In genomic region chr11:69911701-69912100, GRCm38 (mm10) we compare ENCODE assay signal across 20 mouse cellular contexts. TPM values are rescaled to one million over a fixed set of nuclear protein-coding genes. Genes with fewer than 3 reads are reported as not detected.
DNase-seq lines count a peak whose midpoint lies in the region; ATAC-seq and TF ChIP-seq lines count a peak whose summit lies in the region.
"Had no signal": no experiment of that assay in that cellular context is flagged by ENCODE, and none has a peak within 500 bp of the region (broad histone marks: within the 10 kb centered on the region; RNA-seq: fewer than 3 reads in every experiment).

No protein-coding gene starts in this region.

- no peak for DNase-seq in forebrain, embryonic 10.5 days (ENCODE audit: extremely low spot score, low spot score)
- DNase-seq in adrenal gland, adult (ENCODE audit: inconsistent age in 2 of 2, low spot score in 1 of 2): no peak
- DNase-seq: adrenal gland, adult 2 months; adrenal gland, postnatal 25 days; cerebellum, adult 18-20 months; cerebellum, postnatal 14 days; embryo, embryonic 11 days; gastrocnemius, adult 2 months; gastrocnemius, postnatal 25 days; heart, postnatal 10 days had no signal

- ATAC-seq in forebrain, embryonic 16.5 days: no peak
- no peak for ATAC-seq in intestine, postnatal 0 days
- no peak for ATAC-seq in intestine, embryonic 15.5 days
- ATAC-seq in neural tube, embryonic 12.5 days (ENCODE audit: low FRiP score, low read depth): no peak
- ATAC-seq in neural tube, embryonic 15.5 days (ENCODE audit: low FRiP score): no peak
- ATAC-seq: activated CD4-positive, CD25-positive, alpha-beta regulatory T cell, adult 4 months; forebrain, embryonic 13.5 days; hindbrain, embryonic 16.5 days; inflammation-experienced regulatory T-cells, adult 6 months had no signal

- peak overlapping the region; percentile 1; the same call in 1 of the 2 replicates for H3K4me3 ChIP-seq in forebrain, embryonic 10.5 days
- no peak overlapping the region for H3K4me3 ChIP-seq in forebrain, embryonic 16.5 days (replicated peaks; ENCODE audit: low read length)
- H3K4me3 ChIP-seq in intestine, postnatal 0 days (ENCODE audit: low read depth, low read length): no peak overlapping the region
- H3K4me3 ChIP-seq in intestine, embryonic 15.5 days (replicated peaks): no peak overlapping the region
- 0 out of 2 replicates have a peak overlapping the region, but pooled peaks have one; percentile 3 for H3K4me3 ChIP-seq in neural tube, embryonic 12.5 days
- H3K4me3 ChIP-seq in neural tube, embryonic 15.5 days (replicated peaks): no peak overlapping the region
- H3K4me3 ChIP-seq: forebrain, embryonic 13.5 days; gastrocnemius, adult 2 months had no signal

- no peaks in the 10 kb centered on the region for H3K9me3 ChIP-seq in forebrain, embryonic 10.5 days
- no peaks in the 10 kb centered on the region for H3K9me3 ChIP-seq in forebrain, embryonic 16.5 days (ENCODE audit: control insufficient read depth, low read length)
- no peaks in the 10 kb centered on the region for H3K9me3 ChIP-seq in intestine, postnatal 0 days (ENCODE audit: control insufficient read depth)
- no peaks in the 10 kb centered on the region for H3K9me3 ChIP-seq in intestine, embryonic 15.5 days
- no peaks in the 10 kb centered on the region for H3K9me3 ChIP-seq in neural tube, embryonic 12.5 days
- no peaks in the 10 kb centered on the region for H3K9me3 ChIP-seq in neural tube, embryonic 15.5 days (replicated peaks)
- H3K9me3 ChIP-seq: embryonic facial prominence, embryonic 13.5 days; forebrain, embryonic 13.5 days had no signal

- H3K4me1 ChIP-seq in forebrain, embryonic 10.5 days: peaks cover 40% of the 10 kb centered on the region
- peaks cover 21% of the 10 kb centered on the region for H3K4me1 ChIP-seq in forebrain, embryonic 16.5 days (replicated peaks; ENCODE audit: control insufficient read depth, insufficient read depth, low read length)
- H3K4me1 ChIP-seq in intestine, postnatal 0 days (replicated peaks; ENCODE audit: control insufficient read depth, insufficient read depth, low read length): no peaks in the 10 kb centered on the region
- H3K4me1 ChIP-seq in intestine, embryonic 15.5 days (replicated peaks): peaks cover 27% of the 10 kb centered on the region
- peaks cover 30% of the 10 kb centered on the region for H3K4me1 ChIP-seq in neural tube, embryonic 12.5 days
- H3K4me1 ChIP-seq in neural tube, embryonic 15.5 days: peaks cover 34% of the 10 kb centered on the region

- TF ChIP-seq CTCF in intestine, postnatal 0 days (IDR thresholded peaks at IDR 0.05; ENCODE audit: low read depth): no peak

- no peaks in the 10 kb centered on the region for H3K27me3 ChIP-seq in forebrain, embryonic 10.5 days (ENCODE audit: poor library complexity, severe bottlenecking)
- no peaks in the 10 kb centered on the region for H3K27me3 ChIP-seq in forebrain, embryonic 16.5 days (replicated peaks; ENCODE audit: control insufficient read depth, insufficient read depth, low read length)
- H3K27me3 ChIP-seq in intestine, postnatal 0 days (replicated peaks; ENCODE audit: control insufficient read depth, insufficient read depth, low read length): no peaks in the 10 kb centered on the region
- no peaks in the 10 kb centered on the region for H3K27me3 ChIP-seq in intestine, embryonic 15.5 days (replicated peaks)
- H3K27me3 ChIP-seq in neural tube, embryonic 12.5 days (replicated peaks): no peaks in the 10 kb centered on the region
- no peaks in the 10 kb centered on the region for H3K27me3 ChIP-seq in neural tube, embryonic 15.5 days (replicated peaks)
- H3K27me3 ChIP-seq: embryonic facial prominence, embryonic 13.5 days; forebrain, embryonic 13.5 days had no signal

- WGBS in forebrain, embryonic 10.5 days: 86% methylated on average over 6 of the region's 6 CpGs
- 93% methylated on average over 6 of the region's 6 CpGs for WGBS in forebrain, embryonic 16.5 days
- 95% methylated on average over 5 of the region's 6 CpGs for whole genome bisulfite sequencing in intestine, postnatal 0 days
- WGBS in intestine, embryonic 15.5 days: 89% methylated on average over 6 of the region's 6 CpGs
- 93% methylated on average over 6 of the region's 6 CpGs for WGBS in neural tube, embryonic 12.5 days
- 91% methylated on average over 6 of the region's 6 CpGs for WGBS in neural tube, embryonic 15.5 days

- H3K27ac ChIP-seq in forebrain, embryonic 10.5 days: no peak overlapping the region
- H3K27ac ChIP-seq in forebrain, embryonic 16.5 days (ENCODE audit: low read length): no peak overlapping the region
- peak overlapping the region; percentile 70 for H3K27ac ChIP-seq in intestine, postnatal 0 days (ENCODE audit: low read depth, low read length)
- no peak overlapping the region for H3K27ac ChIP-seq in intestine, embryonic 15.5 days
- H3K27ac ChIP-seq in neural tube, embryonic 12.5 days: no peak overlapping the region
- no peak overlapping the region for H3K27ac ChIP-seq in neural tube, embryonic 15.5 days (replicated peaks)
- H3K27ac ChIP-seq: embryonic facial prominence, embryonic 13.5 days; forebrain, embryonic 13.5 days; gastrocnemius, adult 2 months had no signal

- H3K4me2 ChIP-seq in forebrain, embryonic 16.5 days (ENCODE audit: low read length): no peak overlapping the region
- H3K4me2 ChIP-seq in intestine, postnatal 0 days (replicated peaks; ENCODE audit: low read depth): peak overlapping the region; percentile 45
- H3K4me2 ChIP-seq in intestine, embryonic 15.5 days (replicated peaks): no peak overlapping the region
- no peak overlapping the region for H3K4me2 ChIP-seq in neural tube, embryonic 12.5 days (replicated peaks)
- no peak overlapping the region for H3K4me2 ChIP-seq in neural tube, embryonic 15.5 days
- H3K4me2 ChIP-seq: embryonic facial prominence, embryonic 13.5 days; forebrain, embryonic 13.5 days had no signal

- H3K9ac ChIP-seq in forebrain, embryonic 16.5 days (replicated peaks; ENCODE audit: low read depth, low read length): no peak overlapping the region
- no peak overlapping the region for H3K9ac ChIP-seq in intestine, postnatal 0 days (ENCODE audit: low read depth, low read length)
- H3K9ac ChIP-seq in intestine, embryonic 15.5 days: no peak overlapping the region
- no peak overlapping the region for H3K9ac ChIP-seq in neural tube, embryonic 12.5 days
- H3K9ac ChIP-seq in neural tube, embryonic 15.5 days (replicated peaks): no peak overlapping the region
- H3K9ac ChIP-seq: embryonic facial prominence, embryonic 13.5 days; forebrain, embryonic 13.5 days had no signal

- peaks cover 94% of the 10 kb centered on the region for H3K36me3 ChIP-seq in forebrain, embryonic 10.5 days (replicated peaks)
- H3K36me3 ChIP-seq in forebrain, embryonic 16.5 days (ENCODE audit: control insufficient read depth, insufficient read depth): peaks cover 61% of the 10 kb centered on the region
- H3K36me3 ChIP-seq in intestine, postnatal 0 days (ENCODE audit: control insufficient read depth, insufficient read depth): peaks cover 80% of the 10 kb centered on the region
- peaks cover 70% of the 10 kb centered on the region for H3K36me3 ChIP-seq in intestine, embryonic 15.5 days
- peaks cover 85% of the 10 kb centered on the region for H3K36me3 ChIP-seq in neural tube, embryonic 12.5 days
- H3K36me3 ChIP-seq in neural tube, embryonic 15.5 days: peaks cover 87% of the 10 kb centered on the region

RNA-seq across cellular contexts. Expression of gene Gps2, which starts 2.0 kb away (rescaled TPM):
- 92.4 and 97.3 TPM in 2 replicates for polyA plus RNA-seq in forebrain, embryonic 10.5 days (2016; fragmentation: Nextera tagmentation; extraction: Ambion mirVana)
- 81.2 and 91.8 TPM in 2 replicates for polyA plus RNA-seq in forebrain, embryonic 16.5 days (2015; fragmentation: Nextera tagmentation; extraction: Ambion mirVana)
- 40.4 and 42.3 TPM in 2 replicates for polyA plus RNA-seq in intestine, postnatal 0 days (2015; fragmentation: Nextera tagmentation; extraction: Ambion mirVana)
- polyA plus RNA-seq in intestine, embryonic 15.5 days (2015; fragmentation: Nextera tagmentation; extraction: Ambion mirVana): 68.1 and 68.5 TPM in 2 replicates
- polyA plus RNA-seq in neural tube, embryonic 12.5 days (2016; fragmentation: Nextera tagmentation; extraction: Ambion mirVana): 82.4 and 92.0 TPM in 2 replicates
- polyA plus RNA-seq in neural tube, embryonic 15.5 days (2015; fragmentation: Nextera tagmentation; extraction: Ambion mirVana): 63.1 and 64.7 TPM in 2 replicates

RNA-seq across cellular contexts. Expression of gene Eif5a, which starts 10.1 kb away (rescaled TPM):
- 2,970 and 2,997 TPM in 2 replicates for polyA plus RNA-seq in forebrain, embryonic 10.5 days (2016; fragmentation: Nextera tagmentation; extraction: Ambion mirVana)
- polyA plus RNA-seq in forebrain, embryonic 16.5 days (2015; fragmentation: Nextera tagmentation; extraction: Ambion mirVana): 1,142 and 1,181 TPM in 2 replicates
- polyA plus RNA-seq in intestine, postnatal 0 days (2015; fragmentation: Nextera tagmentation; extraction: Ambion mirVana): 716 and 774 TPM in 2 replicates
- 1,625 and 1,693 TPM in 2 replicates for polyA plus RNA-seq in intestine, embryonic 15.5 days (2015; fragmentation: Nextera tagmentation; extraction: Ambion mirVana)
- polyA plus RNA-seq in neural tube, embryonic 12.5 days (2016; fragmentation: Nextera tagmentation; extraction: Ambion mirVana): 1,451 and 1,549 TPM in 2 replicates
- 1,034 and 1,270 TPM in 2 replicates for polyA plus RNA-seq in neural tube, embryonic 15.5 days (2015; fragmentation: Nextera tagmentation; extraction: Ambion mirVana)

RNA-seq across cellular contexts. Expression of gene Neurl4, which starts 10.8 kb away (rescaled TPM):
- 14.3 and 14.8 TPM in 2 replicates for polyA plus RNA-seq in forebrain, embryonic 10.5 days (2016; fragmentation: Nextera tagmentation; extraction: Ambion mirVana)
- 19.0 and 21.5 TPM in 2 replicates for polyA plus RNA-seq in forebrain, embryonic 16.5 days (2015; fragmentation: Nextera tagmentation; extraction: Ambion mirVana)
- polyA plus RNA-seq in intestine, postnatal 0 days (2015; fragmentation: Nextera tagmentation; extraction: Ambion mirVana): 9.7 and 10.3 TPM in 2 replicates
- polyA plus RNA-seq in intestine, embryonic 15.5 days (2015; fragmentation: Nextera tagmentation; extraction: Ambion mirVana): 7.0 and 10.0 TPM in 2 replicates
- 19.8 and 20.4 TPM in 2 replicates for polyA plus RNA-seq in neural tube, embryonic 12.5 days (2016; fragmentation: Nextera tagmentation; extraction: Ambion mirVana)
- 15.7 and 17.0 TPM in 2 replicates for polyA plus RNA-seq in neural tube, embryonic 15.5 days (2015; fragmentation: Nextera tagmentation; extraction: Ambion mirVana)

RNA-seq across cellular contexts. Expression of gene 2810408A11Rik, which starts 10.9 kb away (rescaled TPM):
- polyA plus RNA-seq in forebrain, embryonic 10.5 days (2016; fragmentation: Nextera tagmentation; extraction: Ambion mirVana): 11.9 and 12.2 TPM in 2 replicates
- polyA plus RNA-seq in forebrain, embryonic 16.5 days (2015; fragmentation: Nextera tagmentation; extraction: Ambion mirVana): 16.4 and 18.5 TPM in 2 replicates
- 3.5 and 3.8 TPM in 2 replicates for polyA plus RNA-seq in intestine, postnatal 0 days (2015; fragmentation: Nextera tagmentation; extraction: Ambion mirVana)
- polyA plus RNA-seq in intestine, embryonic 15.5 days (2015; fragmentation: Nextera tagmentation; extraction: Ambion mirVana): 7.7 and 7.9 TPM in 2 replicates
- polyA plus RNA-seq in neural tube, embryonic 12.5 days (2016; fragmentation: Nextera tagmentation; extraction: Ambion mirVana): 17.7 and 18.1 TPM in 2 replicates
- 6.3 and 6.5 TPM in 2 replicates for polyA plus RNA-seq in neural tube, embryonic 15.5 days (2015; fragmentation: Nextera tagmentation; extraction: Ambion mirVana)

RNA-seq across cellular contexts. Expression of gene Acap1, which starts 16.4 kb away (rescaled TPM):
- polyA plus RNA-seq in forebrain, embryonic 10.5 days (2016; fragmentation: Nextera tagmentation; extraction: Ambion mirVana): 0.84 and 1.3 TPM in 2 replicates
- polyA plus RNA-seq in forebrain, embryonic 16.5 days (2015; fragmentation: Nextera tagmentation; extraction: Ambion mirVana): 0.48 and 0.49 TPM in 2 replicates
- polyA plus RNA-seq in intestine, postnatal 0 days (2015; fragmentation: Nextera tagmentation; extraction: Ambion mirVana): 1.1 TPM in 2 replicates
- polyA plus RNA-seq in intestine, embryonic 15.5 days (2015; fragmentation: Nextera tagmentation; extraction: Ambion mirVana): 4.8 and 5.9 TPM in 2 replicates
- 0.54 and 0.90 TPM in 2 replicates for polyA plus RNA-seq in neural tube, embryonic 12.5 days (2016; fragmentation: Nextera tagmentation; extraction: Ambion mirVana)
- 0.40 and 16.3 TPM in 2 replicates for polyA plus RNA-seq in neural tube, embryonic 15.5 days (2015; fragmentation: Nextera tagmentation; extraction: Ambion mirVana)

Comparison
In these comparisons a context has a peak if more than half of its experiments do, and no peak if none do; other contexts are left out.
1. H3K4me3 ChIP-seq: peak in forebrain, embryonic 10.5 days (single experiment) and neural tube, embryonic 12.5 days (single experiment); none in forebrain, embryonic 16.5 days (single experiment), intestine, postnatal 0 days (single experiment), intestine, embryonic 15.5 days (single experiment) and neural tube, embryonic 15.5 days (single experiment).